ENCODE assay signal across 23 mouse cellular contexts in genomic region chr4:139572928-139573512, GRCm38 (mm10). TPM values are rescaled to one million over a fixed set of nuclear protein-coding genes. Genes with fewer than 3 reads are reported as not detected.
A peak's percentile ranks its signal among the peaks of the same experiment; 100 is the strongest.
DNase-seq lines count a peak whose midpoint lies in the region; ATAC-seq and TF ChIP-seq lines count a peak whose summit lies in the region.
"Had no signal": no experiment of that assay in that cellular context is flagged by ENCODE, and none has a peak within 500 bp of the region (broad histone marks: within the 10 kb centered on the region; RNA-seq: fewer than 3 reads in every experiment).

No protein-coding gene starts in this region.

- peaks cover 32% of the 10 kb centered on the region for H3K4me1 ChIP-seq in hindbrain, embryonic 13.5 days (replicated peaks)
- H3K4me1 ChIP-seq in hindbrain, embryonic 14.5 days (replicated peaks; ENCODE audit: control insufficient read depth, insufficient read depth, low read length) = peaks cover 16% of the 10 kb centered on the region
- peaks cover 26% of the 10 kb centered on the region for H3K4me1 ChIP-seq in liver, adult 2 months (ENCODE audit: control insufficient read depth, insufficient read depth, low read length)
- H3K4me1 ChIP-seq in midbrain, embryonic 16.5 days (ENCODE audit: control insufficient read depth, insufficient read depth, low read length) = peaks cover 18% of the 10 kb centered on the region

- ATAC-seq in hindbrain, embryonic 13.5 days (ENCODE audit: low FRiP score) = no peak
- ATAC-seq in hindbrain, embryonic 14.5 days (ENCODE audit: low FRiP score) = no peak
- no peak for ATAC-seq in midbrain, embryonic 16.5 days
- ATAC-seq in erythroblast, adult 5-6 weeks (replicated peaks; ENCODE audit: low FRiP score, poor library complexity, severe bottlenecking) = no peak
- ATAC-seq: inflammation-experienced regulatory T-cells, adult 6 months had no signal

- 92% methylated on average over 12 of the region's 12 CpGs for WGBS in hindbrain, embryonic 13.5 days
- WGBS in hindbrain, embryonic 14.5 days = 86% methylated on average over 12 of the region's 12 CpGs
- WGBS in liver, adult 2 months = 58% methylated on average over 12 of the region's 12 CpGs
- WGBS in midbrain, embryonic 16.5 days = 88% methylated on average over 12 of the region's 12 CpGs

- no peak for TF ChIP-seq POLR2A in liver, adult 2 months (IDR thresholded peaks at IDR 0.05; ENCODE audit: extremely low read depth, insufficient read depth, low read length)

- no peaks in the 10 kb centered on the region for H3K9me3 ChIP-seq in hindbrain, embryonic 13.5 days
- H3K9me3 ChIP-seq in hindbrain, embryonic 14.5 days (ENCODE audit: control insufficient read depth, low read length) = no peaks in the 10 kb centered on the region
- H3K9me3 ChIP-seq in midbrain, embryonic 16.5 days (replicated peaks; ENCODE audit: control insufficient read depth, low read length, poor library complexity, severe bottlenecking) = no peaks in the 10 kb centered on the region
- H3K9me3 ChIP-seq: heart, embryonic 10.5 days; liver, embryonic 12.5 days; lung, embryonic 15.5 days had no signal

- no peak for DNase-seq in hindbrain, embryonic 14.5 days (ENCODE audit: low spot score)
- peak; percentile 86 for DNase-seq in liver, adult 2 months (ENCODE audit: extremely low read depth, low read depth, low spot score)
- no peak for DNase-seq in liver
- peak; percentile 62 for DNase-seq in cerebellum, adult 9-10 months
- DNase-seq: adrenal gland, adult 8-10 months; gastrocnemius, postnatal 25 days; heart, postnatal 10 days; layer of hippocampus, postnatal 36 days; thymus, postnatal 4 days had no signal

- H3K36me3 ChIP-seq in hindbrain, embryonic 13.5 days = no peaks in the 10 kb centered on the region
- no peaks in the 10 kb centered on the region for H3K36me3 ChIP-seq in hindbrain, embryonic 14.5 days (replicated peaks; ENCODE audit: control insufficient read depth, insufficient read depth)
- H3K36me3 ChIP-seq in liver, adult 2 months (ENCODE audit: control insufficient read depth, insufficient read depth, low read length) = no peaks in the 10 kb centered on the region
- no peaks in the 10 kb centered on the region for H3K36me3 ChIP-seq in midbrain, embryonic 16.5 days (ENCODE audit: control insufficient read depth, insufficient read depth, low read length)
- H3K36me3 ChIP-seq: heart, embryonic 10.5 days; liver, embryonic 12.5 days; lung, embryonic 15.5 days had no signal

- 0 out of 2 replicates have a peak overlapping the region, but pooled peaks have one; percentile 61 for H3K9ac ChIP-seq in hindbrain, embryonic 13.5 days
- H3K9ac ChIP-seq in hindbrain, embryonic 14.5 days = no peak overlapping the region
- H3K9ac ChIP-seq in liver, adult 2 months (ENCODE audit: low read depth, low read length) = no peak overlapping the region
- H3K9ac ChIP-seq in midbrain, embryonic 16.5 days (ENCODE audit: low read depth, low read length) = no peak overlapping the region

- no peak overlapping the region for H3K4me2 ChIP-seq in hindbrain, embryonic 13.5 days
- H3K4me2 ChIP-seq in hindbrain, embryonic 14.5 days (replicated peaks) = no peak overlapping the region
- H3K4me2 ChIP-seq in midbrain, embryonic 16.5 days (ENCODE audit: low read length) = no peak overlapping the region

- no peak overlapping the region for H3K4me3 ChIP-seq in hindbrain, embryonic 13.5 days
- no peak overlapping the region for H3K4me3 ChIP-seq in hindbrain, embryonic 14.5 days (replicated peaks; ENCODE audit: low read length)
- H3K4me3 ChIP-seq in liver, adult 2 months (ENCODE audit: insufficient read depth, low read depth, low read length) = no peak overlapping the region
- H3K4me3 ChIP-seq in midbrain, embryonic 16.5 days (ENCODE audit: low read depth, low read length) = no peak overlapping the region

- H3K79me2 ChIP-seq in liver, adult 2 months (ENCODE audit: control insufficient read depth, insufficient read depth, low read length) = peaks cover 21% of the 10 kb centered on the region

- H3K27me3 ChIP-seq in hindbrain, embryonic 13.5 days = peaks cover 14% of the 10 kb centered on the region
- H3K27me3 ChIP-seq in hindbrain, embryonic 14.5 days (ENCODE audit: control insufficient read depth, insufficient read depth, low read length) = peaks cover 4% of the 10 kb centered on the region; the same call in 1 of the 2 replicates
- H3K27me3 ChIP-seq in liver, adult 2 months (ENCODE audit: control insufficient read depth, insufficient read depth, low read length) = no peaks in the 10 kb centered on the region
- H3K27me3 ChIP-seq in midbrain, embryonic 16.5 days (ENCODE audit: control insufficient read depth, insufficient read depth, low read depth, low read length) = no peaks in the 10 kb centered on the region; the same call in 1 of the 2 replicates

- H3K27ac ChIP-seq in hindbrain, embryonic 13.5 days = no peak overlapping the region
- no peak overlapping the region for H3K27ac ChIP-seq in hindbrain, embryonic 14.5 days
- H3K27ac ChIP-seq in liver, adult 2 months (replicated peaks; ENCODE audit: insufficient read depth, low read depth, low read length) = no peak overlapping the region; the same call in 1 of the 2 replicates
- peak overlapping the region; percentile 89; the same call in 1 of the 2 replicates for H3K27ac ChIP-seq in midbrain, embryonic 16.5 days (ENCODE audit: low read length)

- TF ChIP-seq CTCF in liver, adult 2 months (IDR thresholded peaks at IDR 0.05; ENCODE audit: low read depth, low read length) = no peak

RNA-seq across cellular contexts. Expression of gene Gm21969, which starts 30.0 kb away (rescaled TPM):
- polyA plus RNA-seq in hindbrain, embryonic 13.5 days (2015; fragmentation: Nextera tagmentation; extraction: Ambion mirVana) = not detected in 2 replicates
- polyA plus RNA-seq in hindbrain, embryonic 14.5 days (2014; fragmentation: Nextera tagmentation; extraction: Ambion mirVana) = 0.07 TPM in 1 of 2 replicates, not detected in the other
- 0.09 and 0.27 TPM in 2 replicates for total RNA-seq in liver, adult 2 months (2014; rRNA removed)
- polyA plus RNA-seq in liver, adult 2 months (2012; rRNA removed) = 0.11 and 0.14 TPM in 2 replicates
- polyA plus RNA-seq in midbrain, embryonic 16.5 days (2015; fragmentation: Nextera tagmentation; extraction: Ambion mirVana) = not detected in 2 replicates
- total RNA-seq in erythroblast, adult 5-6 weeks (2015; ENCODE audit: low replicate concordance) = not detected in 2 replicates
- total RNA-seq in erythroblast, adult 5-6 weeks (2017; ENCODE audit: low replicate concordance) = 0.60 TPM in 1 of 2 replicates, not detected in the other
- total RNA-seq: heart, postnatal 10 days; layer of hippocampus, adult 18-20 months; layer of hippocampus, postnatal 36 days; left cerebral cortex, postnatal 36 days; monocyte, adult 5-6 weeks had no signal
- polyA plus RNA-seq: forebrain, embryonic 14.5 days; heart, embryonic 10.5 days; inflammation-experienced regulatory T-cells, adult 6 months; liver, embryonic 12.5 days; lung, embryonic 15.5 days; neural tube, embryonic 14.5 days; testis, adult 2 months had no signal

RNA-seq across cellular contexts. Expression of gene Iffo2, which starts 42.7 kb away (rescaled TPM):
- polyA plus RNA-seq in hindbrain, embryonic 13.5 days (2015; fragmentation: Nextera tagmentation; extraction: Ambion mirVana) = 4.4 and 4.7 TPM in 2 replicates
- polyA plus RNA-seq in hindbrain, embryonic 14.5 days (2014; fragmentation: Nextera tagmentation; extraction: Ambion mirVana) = 5.6 and 6.0 TPM in 2 replicates
- 4.3 and 5.4 TPM in 2 replicates for total RNA-seq in liver, adult 2 months (2014; rRNA removed)
- 5.3 and 7.0 TPM in 2 replicates for polyA plus RNA-seq in liver, adult 2 months (2012; rRNA removed)
- 3.5 and 3.8 TPM in 2 replicates for polyA plus RNA-seq in midbrain, embryonic 16.5 days (2015; fragmentation: Nextera tagmentation; extraction: Ambion mirVana)
- total RNA-seq in erythroblast, adult 5-6 weeks (2015; ENCODE audit: low replicate concordance) = not detected in 2 replicates
- total RNA-seq in erythroblast, adult 5-6 weeks (2017; ENCODE audit: low replicate concordance) = 0.14 and 1.9 TPM in 2 replicates
- polyA plus RNA-seq: erythroblast, embryonic 14.5 days had no signal

RNA-seq across cellular contexts. Expression of gene Aldh4a1, which starts 49.6 kb away (rescaled TPM):
- 21.8 and 22.2 TPM in 2 replicates for polyA plus RNA-seq in hindbrain, embryonic 13.5 days (2015; fragmentation: Nextera tagmentation; extraction: Ambion mirVana)
- 18.1 and 18.8 TPM in 2 replicates for polyA plus RNA-seq in hindbrain, embryonic 14.5 days (2014; fragmentation: Nextera tagmentation; extraction: Ambion mirVana)
- 288 and 375 TPM in 2 replicates for total RNA-seq in liver, adult 2 months (2014; rRNA removed)
- 557 and 601 TPM in 2 replicates for polyA plus RNA-seq in liver, adult 2 months (2012; rRNA removed)
- 23.5 and 27.0 TPM in 2 replicates for polyA plus RNA-seq in midbrain, embryonic 16.5 days (2015; fragmentation: Nextera tagmentation; extraction: Ambion mirVana)
- total RNA-seq in erythroblast, adult 5-6 weeks (2015; ENCODE audit: low replicate concordance) = 1.3 TPM in 2 replicates
- total RNA-seq in erythroblast, adult 5-6 weeks (2017; ENCODE audit: low replicate concordance) = 2.0 and 3.8 TPM in 2 replicates

Comparison
In these comparisons a context has a peak if more than half of its experiments do, and no peak if none do; other contexts are left out.
1. DNase-seq: peak in liver, adult 2 months (single experiment) and cerebellum, adult 9-10 months (single experiment); none in hindbrain, embryonic 14.5 days (single experiment) and liver (single experiment).
2. RNA of gene Aldh4a1, which starts 49.6 kb away (polyA plus RNA-seq): 557 to 601 TPM in liver, adult 2 months; 23.5 to 27.0 TPM in midbrain, embryonic 16.5 days, 21.8 to 22.2 TPM in hindbrain, embryonic 13.5 days and 18.1 to 18.8 TPM in hindbrain, embryonic 14.5 days; every median in the first group is over 10 times any median in the second.